Mouse (Mus musculus): ENCODE data around the gene Prep.

DNA sequence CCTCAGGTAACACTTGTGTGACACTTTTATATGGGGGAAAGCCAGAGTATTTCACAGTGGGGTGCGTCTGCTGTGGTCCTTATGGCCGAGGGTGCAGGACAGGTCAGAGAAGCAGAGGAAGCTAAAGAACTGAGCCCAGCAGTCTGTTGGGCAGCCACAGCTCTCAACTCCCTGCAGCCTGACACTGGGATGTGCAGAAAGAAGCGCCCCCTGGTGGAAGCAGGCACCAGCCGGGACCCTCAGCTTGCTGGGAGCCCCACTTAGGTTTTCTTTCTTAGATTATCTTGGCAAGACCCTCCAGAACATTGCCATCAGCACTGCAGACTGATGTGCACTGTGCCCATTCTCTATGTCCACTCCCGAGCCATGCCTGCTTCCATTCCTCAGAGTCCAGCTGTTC lies 19.6 kb downstream of the Prep start:
- peak; percentile 49 for TF ChIP-seq CTCF (IDR thresholded peaks at IDR 0.05; ENCODE audit: control insufficient read depth, insufficient read depth, low read length)
- no peak for TF ChIP-seq POLR2A (IDR thresholded peaks at IDR 0.05; ENCODE audit: borderline replicate concordance, control insufficient read depth, low read depth, low read length)

Data from bone marrow, adult 2 months (tissue).